Mouse (Mus musculus) heart, postnatal 25 days (tissue): ENCODE data around the gene Tarbp1. TPM values are rescaled to one million over a fixed set of nuclear protein-coding genes. Genes with fewer than 3 reads are reported as not detected.
"Not testable (repeated sequence)": the region's sequence is repeated elsewhere in the genome, so short reads cannot be mapped to it uniquely, and the experiment has no call there.

Source experiments
- DNase-seq: peaks from one replicate; pipeline ENCODE4 v3.0.0; 2022; ENCODE audit warnings: low spot score
- intact Hi-C: fragments of 180-260 bp; cut with DNase I; formaldehyde crosslinking; loops from one replicate; pipeline ENCODE4 v1.15.1; 2025
- total RNA-seq, 2 experiments: library from RNA; stranded (reverse); gene quantifications; 2 replicates each; pipeline ENCODE4 v1.2.3; 2021

The Tarbp1 gene
- total RNA-seq, 2 experiments from 2014 or later: 4.0 to 5.1 TPM

GRCm38 (mm10) chr8:126495461-126495860, 20.6 kb upstream of the Tarbp1 start:
- intact Hi-C loops: loop anchor here (5.0 kb wide), 3 partner anchors 72 to 477 kb away; partner anchors contain the start of gene Rbm34

GRCm38 (mm10) chr8:126494160-126495110, 19.6 kb upstream of the Tarbp1 start:
- intact Hi-C loops: loop anchor here (5.0 kb wide), 3 partner anchors 73 to 478 kb away; partner anchors contain the start of gene Rbm34

More at GRCm38 (mm10) chr8:126495461-126495860, 20.6 kb upstream of the Tarbp1 start:
- no peak for DNase-seq

GRCm38 (mm10) chr8:126482938-126483337, 8.1 kb upstream of the Tarbp1 start:
- intact Hi-C loops: loop anchor here (1.0 to 5.0 kb wide), 2 partner anchors 23 to 226 kb away; no protein-coding TSS in a partner anchor
- DNase-seq: peak; percentile 35

More at GRCm38 (mm10) chr8:126494160-126495110, 19.6 kb upstream of the Tarbp1 start:
- no peak for DNase-seq

- DNase-seq: no peak
- intact Hi-C loops: loop anchor here (1.0 to 5.0 kb wide), 2 partner anchors 22 to 225 kb away; no protein-coding TSS in a partner anchor
Observed at GRCm38 (mm10) chr8:126482348-126482720, 7.5 kb upstream of the Tarbp1 start.

- no peak for DNase-seq
- intact Hi-C loops: loop anchor here (1.0 to 5.0 kb wide), 4 partner anchors 21 to 493 kb away; no protein-coding TSS in a partner anchor
Observed at GRCm38 (mm10) chr8:126481494-126482347, 6.9 kb upstream of the Tarbp1 start.

GRCm38 (mm10) chr8:126480366-126480765, 5.5 kb upstream of the Tarbp1 start:
- intact Hi-C loops: loop anchor here (2.0 to 5.0 kb wide), 2 partner anchors 223 to 494 kb away; no protein-coding TSS in a partner anchor
- no peak for DNase-seq

- intact Hi-C loops: no loop called here
Observed at GRCm38 (mm10) chr8:126478714-126479113, 3.8 kb upstream of the Tarbp1 start.

GRCm38 (mm10) chr8:126476151-126476855, 1.4 kb upstream of the Tarbp1 start:
- DNase-seq, intact Hi-C loops: not testable (repeated sequence)

More at GRCm38 (mm10) chr8:126478714-126479113, 3.8 kb upstream of the Tarbp1 start:
- DNase-seq: no peak

- DNase-seq, intact Hi-C loops: not testable (repeated sequence)
Observed at GRCm38 (mm10) chr8:126475738-126476137, 873 bp upstream of the Tarbp1 start.

GRCm38 (mm10) chr8:126473802-126474298, 1.0 kb downstream of the Tarbp1 start:
- no peak for DNase-seq
- intact Hi-C loops: no loop called here

GRCm38 (mm10) chr8:126464071-126464470, 10.8 kb downstream of the Tarbp1 start:
- no peak for DNase-seq
- intact Hi-C loops: no loop called here

- no peak for DNase-seq
- intact Hi-C loops: no loop called here
Observed at GRCm38 (mm10) chr8:126461735-126462134, 13.1 kb downstream of the Tarbp1 start.

GRCm38 (mm10) chr8:126460274-126460673, 14.6 kb downstream of the Tarbp1 start:
- DNase-seq: no peak
- intact Hi-C loops: loop anchor here (1.0 kb wide), 1 partner anchor 22 kb away; no protein-coding TSS in a partner anchor

- intact Hi-C loops: no loop called here
- DNase-seq: no peak
Observed at GRCm38 (mm10) chr8:126455383-126455782, 19.5 kb downstream of the Tarbp1 start.

GRCm38 (mm10) chr8:126451158-126451557, 23.7 kb downstream of the Tarbp1 start:
- intact Hi-C loops: no loop called here
- DNase-seq: no peak

- intact Hi-C loops: no loop called here
- DNase-seq: no peak
Observed at GRCm38 (mm10) chr8:126438937-126439336, 35.9 kb downstream of the Tarbp1 start.

GRCm38 (mm10) chr8:126433827-126434226, 41.0 kb downstream of the Tarbp1 start:
- no peak for DNase-seq
- intact Hi-C loops: no loop called here

GRCm38 (mm10) chr8:126429635-126430034, 45.2 kb downstream of the Tarbp1 start:
- intact Hi-C loops: no loop called here
- DNase-seq: no peak

- DNase-seq: no peak
- intact Hi-C loops: loop anchor here (5.0 kb wide), 1 partner anchor 522 kb away; the partner anchor contains the start of gene Tomm20
Observed at GRCm38 (mm10) chr8:126424946-126425345, 49.9 kb downstream of the Tarbp1 start.
